Mouse (Mus musculus) liver (tissue): ENCODE data around the gene D5Ertd579e.
A peak's percentile ranks its signal among the peaks of the same experiment; 100 is the strongest.

Experiments used
- DNase-seq: peaks from one replicate; pipeline ENCODE4 v3.0.0-alpha.2; 2020; ENCODE audit warnings: mixed read lengths

Gene D5Ertd579e

DNA sequence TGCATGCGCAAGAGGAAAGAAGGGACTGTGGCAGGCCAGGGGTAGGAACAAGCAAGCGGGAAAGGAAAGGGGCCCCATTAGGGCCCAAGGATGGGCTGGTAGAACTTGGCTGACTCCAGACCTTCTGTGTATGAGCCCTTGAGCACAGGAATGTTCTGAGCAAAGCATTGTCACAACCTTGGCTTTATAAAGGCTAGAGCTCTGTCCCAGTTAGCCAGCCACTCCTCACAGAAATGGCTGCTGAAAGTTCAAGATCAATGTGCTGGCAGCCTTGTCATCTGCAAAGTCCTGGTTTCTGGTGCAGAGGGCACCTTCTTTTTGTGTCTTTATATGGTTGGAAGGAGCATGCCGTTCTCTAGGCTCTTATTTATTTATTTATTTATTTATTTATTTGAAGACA, 23.8 kb upstream of the D5Ertd579e start:
- no peak for DNase-seq

GRCm38 (mm10) chr5:36719135-36719534, 23.3 kb upstream of the D5Ertd579e start:
- DNase-seq = no peak

- DNase-seq = no peak
Measured at GRCm38 (mm10) chr5:36717889-36718288, 22.1 kb upstream of the D5Ertd579e start.

GRCm38 (mm10) chr5:36716816-36717215, 21.0 kb upstream of the D5Ertd579e start:
- DNase-seq = no peak

GRCm38 (mm10) chr5:36714832-36715231, 19.0 kb upstream of the D5Ertd579e start:
- DNase-seq = no peak

GRCm38 (mm10) chr5:36713693-36714092, 17.9 kb upstream of the D5Ertd579e start:
- peak; percentile 70 for DNase-seq

- DNase-seq = peak; percentile 96
Measured at GRCm38 (mm10) chr5:36712553-36713534, 17.0 kb upstream of the D5Ertd579e start.

- DNase-seq = no peak
Measured at GRCm38 (mm10) chr5:36711863-36712262, 16.0 kb upstream of the D5Ertd579e start.

DNA sequence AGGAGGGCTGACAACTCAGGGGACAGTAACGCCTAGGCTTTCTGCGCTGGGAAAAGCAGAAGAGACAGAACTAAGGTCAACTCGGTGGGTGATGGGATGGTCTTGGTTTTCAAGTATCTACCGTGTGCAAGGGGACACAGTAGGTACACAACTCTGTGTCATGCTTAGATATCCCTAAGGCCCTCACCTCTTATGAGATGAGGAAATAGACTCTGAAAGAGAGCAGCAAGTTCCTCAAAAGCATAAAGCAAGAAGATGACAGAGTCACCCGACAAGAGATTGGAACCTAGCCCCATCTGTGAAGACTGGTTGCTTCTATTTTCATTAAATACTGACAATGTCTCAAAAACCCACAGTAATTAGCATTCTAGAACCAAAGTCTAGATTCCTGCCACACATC, 10.0 kb upstream of the D5Ertd579e start:
- no peak for DNase-seq

DNA sequence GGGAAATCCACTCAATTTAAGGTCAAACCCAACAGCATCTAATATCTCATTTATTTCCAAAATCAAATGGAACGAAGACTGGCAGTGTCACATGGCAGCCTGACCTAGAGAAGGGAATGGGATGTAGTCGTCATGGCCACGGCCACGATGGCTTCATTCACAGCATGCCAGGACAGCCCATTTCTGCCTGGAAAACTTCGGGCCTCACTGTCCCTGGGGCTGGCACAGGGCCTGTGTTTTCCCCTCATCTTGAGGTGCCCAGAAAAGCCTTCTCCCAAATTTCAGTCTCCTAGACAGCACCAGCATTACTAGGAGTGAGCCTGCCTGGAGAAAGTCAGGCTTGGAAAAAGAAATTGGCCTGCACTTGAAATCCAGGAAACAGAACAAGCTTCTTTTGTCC, 9.6 kb upstream of the D5Ertd579e start:
- DNase-seq = no peak

DNA sequence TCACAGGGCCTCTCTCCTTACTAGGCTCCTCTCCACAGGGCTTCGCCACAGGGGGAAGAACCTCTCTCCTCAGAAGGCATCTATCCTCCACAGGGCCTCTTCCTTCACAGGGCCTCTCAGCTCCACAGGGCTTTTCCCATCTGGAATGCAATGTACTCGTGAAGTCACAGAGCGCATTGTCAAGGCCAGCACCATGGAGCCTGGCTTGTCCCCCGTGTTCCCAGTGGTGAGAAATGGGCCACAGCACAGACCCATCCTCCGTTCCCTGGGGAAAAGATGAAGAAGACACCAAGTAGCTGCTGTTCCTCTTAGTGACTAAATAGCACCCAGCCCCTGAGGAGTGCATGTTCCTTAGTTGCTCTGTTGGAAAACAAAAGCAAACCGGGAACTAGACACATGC, 8.9 kb upstream of the D5Ertd579e start:
- DNase-seq = no peak

DNA sequence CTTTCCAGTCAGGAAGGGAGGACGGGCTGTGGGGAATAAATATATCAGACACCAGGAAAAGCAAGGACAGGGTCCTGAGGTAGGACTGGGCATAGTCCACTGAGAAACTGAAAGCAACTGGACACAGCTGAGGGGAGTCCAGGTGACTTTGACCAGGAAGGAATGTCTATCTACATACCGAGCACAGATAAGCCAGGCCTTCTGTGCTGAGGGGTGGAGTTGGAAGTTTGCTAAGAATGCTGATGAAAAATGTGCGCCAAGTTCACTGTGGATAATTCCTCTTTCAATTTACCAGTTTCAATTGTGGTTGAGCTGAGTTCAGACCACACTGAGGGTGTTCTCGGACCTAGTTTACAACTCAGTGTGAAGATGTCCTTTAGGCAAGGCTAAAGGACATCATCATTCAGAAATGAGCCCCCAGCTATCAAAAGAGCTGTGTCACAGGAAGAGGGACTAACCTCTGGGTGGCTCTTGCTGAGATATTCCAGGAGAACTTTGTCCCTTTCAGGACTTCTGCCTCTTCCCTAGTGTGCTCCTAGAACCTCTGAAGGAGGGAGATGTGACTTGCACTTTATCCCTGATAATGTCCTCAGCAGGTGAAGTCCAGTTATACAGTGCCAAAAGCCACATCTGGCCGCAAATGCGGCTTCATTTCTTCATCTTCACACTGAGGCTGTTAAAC, 5.3 kb upstream of the D5Ertd579e start:
- no peak for DNase-seq

- DNase-seq = no peak
Measured at GRCm38 (mm10) chr5:36698689-36699088, 2.9 kb upstream of the D5Ertd579e start.

- DNase-seq = no peak
Measured at GRCm38 (mm10) chr5:36698067-36698670, 2.3 kb upstream of the D5Ertd579e start.

- no peak for DNase-seq
Measured at GRCm38 (mm10) chr5:36696504-36697300, 878 bp upstream of the D5Ertd579e start.

- DNase-seq = peak; percentile 40
Measured at GRCm38 (mm10) chr5:36695005-36695404, 819 bp downstream of the D5Ertd579e start.

GRCm38 (mm10) chr5:36693651-36694050, 2.2 kb downstream of the D5Ertd579e start:
- no peak for DNase-seq

- peak; percentile 37 for DNase-seq
Measured at GRCm38 (mm10) chr5:36691423-36691822, 4.4 kb downstream of the D5Ertd579e start.

DNA sequence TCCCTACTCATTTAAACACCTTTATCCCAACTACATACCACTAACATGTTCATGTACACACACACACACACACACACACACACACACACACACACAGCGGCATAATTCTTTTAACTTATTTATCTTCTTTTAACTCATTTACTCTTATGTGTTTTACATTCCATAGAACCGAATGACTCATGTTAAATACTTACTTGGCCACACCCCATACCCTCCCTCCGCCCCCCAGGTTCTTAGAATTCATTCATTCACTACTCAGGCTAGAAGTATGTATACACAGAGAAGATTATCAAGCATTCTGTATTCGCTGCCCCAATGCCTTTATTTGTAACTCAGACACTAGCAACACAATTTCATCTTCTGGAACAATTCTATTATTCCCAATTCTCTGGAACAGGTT, 10.7 kb downstream of the D5Ertd579e start:
- peak; percentile 77 for DNase-seq

GRCm38 (mm10) chr5:36683586-36683985, 12.2 kb downstream of the D5Ertd579e start:
- no peak for DNase-seq

- no peak for DNase-seq
Measured at GRCm38 (mm10) chr5:36681219-36681618, 14.6 kb downstream of the D5Ertd579e start.

GRCm38 (mm10) chr5:36679918-36680598, 15.8 kb downstream of the D5Ertd579e start:
- no peak for DNase-seq
